Mouse (Mus musculus) bone marrow macrophage, adult 2 months (primary cell): ENCODE measurements around the gene Gm17606. TPM values are rescaled to one million over a fixed set of nuclear protein-coding genes. Genes with fewer than 3 reads are reported as not detected.

ENCODE experiments used
- H3K27ac ChIP-seq: 2 replicates; pipeline ENCODE4 v1.5.1; 2012; ENCODE audit warnings: low read depth, low read length; ENCODE audit not compliant: insufficient read depth
- H3K4me1 ChIP-seq: 2 replicates; pipeline ENCODE4 v1.6.1; 2012; ENCODE audit warnings: low read length; ENCODE audit not compliant: control insufficient read depth, insufficient read depth
- H3K4me3 ChIP-seq: 2 replicates; pipeline ENCODE4 v1.5.1; 2012; ENCODE audit warnings: mild to moderate bottlenecking, low read length, moderate library complexity; ENCODE audit not compliant: insufficient read depth
- CTCF ChIP-seq: IDR thresholded peaks from 2 replicates; pipeline ENCODE4 v1.5.1; 2012; ENCODE audit warnings: low read depth, mild to moderate bottlenecking, low read length, moderate library complexity
- POLR2A ChIP-seq: IDR thresholded peaks from 2 replicates; pipeline ENCODE4 v1.6.1; 2012; ENCODE audit warnings: mild to moderate bottlenecking, low read depth, low read length, borderline replicate concordance
- polyA plus RNA-seq: library from polyadenylated mRNA; stranded (reverse); fragments of >200 nt; gene quantifications from 2 replicates; pipeline ENCODE4 v1.2.4, GENCODE M21; 2012; ENCODE audit not compliant: missing spikeins, insufficient read depth, insufficient read length

Gene Gm17606
- polyA plus RNA-seq, 1 experiment: not detected

DNA sequence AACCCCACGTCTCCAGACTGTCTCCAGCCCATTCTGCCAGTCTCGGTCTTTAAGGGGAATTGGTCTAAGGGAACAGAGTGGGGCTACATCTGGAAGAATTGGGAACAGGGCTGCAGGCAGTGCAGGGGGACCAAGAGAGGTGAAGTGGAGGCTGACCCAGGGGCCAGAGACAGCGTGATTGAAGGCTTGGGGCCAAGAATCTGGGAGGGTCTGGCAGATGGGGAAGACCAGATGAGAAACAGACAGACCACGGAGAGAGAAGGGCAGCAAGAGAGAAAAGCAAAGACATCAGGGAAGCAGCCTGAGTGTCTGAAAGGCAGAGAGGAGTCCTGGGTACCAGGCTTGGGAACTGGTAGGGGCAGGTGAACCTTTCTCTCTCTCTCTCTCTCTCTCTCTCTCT is 631 bp upstream of the Gm17606 start:
- H3K4me1 ChIP-seq: no peaks in the 10 kb centered on the region
- no peak overlapping the region for H3K4me3 ChIP-seq
- H3K27ac ChIP-seq: no peak overlapping the region
- TF ChIP-seq POLR2A (no peak), CTCF (no peak)

DNA sequence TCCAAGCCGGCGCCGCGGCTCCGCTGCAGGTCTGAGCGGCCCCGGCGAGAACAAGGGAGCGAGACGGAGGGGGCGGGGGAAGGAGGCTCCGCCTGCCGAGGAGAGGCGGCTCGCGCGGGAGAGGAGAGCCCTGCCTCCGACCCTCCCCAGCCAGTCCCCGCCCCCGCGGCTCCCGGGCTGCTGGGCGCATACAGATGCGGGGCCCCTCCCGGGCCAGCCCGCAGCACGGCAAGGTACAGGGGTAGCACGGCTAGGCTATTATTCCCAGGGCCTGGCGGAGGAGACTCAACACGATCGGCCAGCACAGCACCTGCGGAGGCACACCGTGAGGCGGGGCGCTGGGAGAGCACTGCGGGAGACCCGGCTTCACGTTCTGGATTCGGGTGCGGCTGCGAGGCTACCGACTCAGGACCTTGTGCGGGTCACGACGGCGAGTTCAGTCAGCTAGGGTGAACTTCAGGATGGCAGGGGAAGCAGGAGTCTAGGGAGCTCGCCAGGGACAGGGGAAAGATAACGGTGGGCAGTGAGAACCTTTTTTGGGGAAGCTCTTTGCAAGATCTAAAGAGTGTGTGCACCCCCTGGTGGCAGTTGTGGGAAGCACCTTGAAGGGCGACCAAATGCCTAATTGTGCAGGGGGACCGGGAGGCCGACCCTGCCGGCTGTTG is 685 bp downstream of the Gm17606 start, which contains the start of gene Cdh24:
Cdh24 (minus strand) TSS at position 60 of the 665 bp plus-strand sequence.
- Histone ChIP-seq H3K27ac (no peak within 1 kb of the TSS), H3K4me1 (no peaks in the 10 kb centered on the region), H3K4me3 (peak within 1 kb of the TSS; percentile 73)
- TF ChIP-seq CTCF (peak; percentile 71), POLR2A (no peak)

DNA sequence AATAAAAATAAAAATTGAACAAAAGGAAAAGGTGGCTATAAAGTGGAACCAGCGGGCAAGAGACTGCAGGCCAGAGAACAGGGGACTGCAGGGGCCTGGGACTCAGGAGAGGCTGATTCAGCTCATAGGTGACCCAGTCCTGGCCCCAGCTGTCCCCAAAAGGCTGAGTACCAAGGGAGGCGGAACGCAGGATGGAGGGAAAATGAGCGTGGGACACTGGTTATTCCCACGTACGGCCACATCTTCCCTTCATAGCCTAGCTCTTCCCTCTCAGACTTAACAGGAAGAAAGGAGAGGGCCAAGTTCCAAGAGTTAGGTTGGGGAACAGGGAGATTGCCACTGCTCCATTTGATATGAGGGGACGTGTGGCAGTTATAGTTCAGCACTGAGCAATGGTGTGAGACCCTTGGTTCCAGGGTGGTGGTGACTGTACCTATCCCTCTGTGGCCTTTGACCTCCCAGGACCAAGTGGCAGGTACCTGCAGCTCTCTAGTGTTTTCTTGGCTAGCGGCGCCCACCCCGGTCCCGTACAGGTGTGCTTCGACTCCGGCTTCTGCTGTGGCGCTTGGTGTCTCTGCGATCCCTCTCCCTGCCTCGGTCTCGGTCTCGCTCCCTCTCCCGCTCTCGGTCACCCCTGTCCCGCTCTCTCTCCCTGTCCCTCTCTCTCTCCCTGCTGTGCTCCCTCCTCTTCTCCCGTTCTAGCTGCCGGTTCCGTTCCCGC is 1.6 kb downstream of the Gm17606 start:
- H3K4me1 ChIP-seq: no peaks in the 10 kb centered on the region
- H3K4me3 ChIP-seq: no peak overlapping the region
- H3K27ac ChIP-seq: no peak overlapping the region
- no peak for TF ChIP-seq CTCF
- TF ChIP-seq POLR2A: no peak

DNA sequence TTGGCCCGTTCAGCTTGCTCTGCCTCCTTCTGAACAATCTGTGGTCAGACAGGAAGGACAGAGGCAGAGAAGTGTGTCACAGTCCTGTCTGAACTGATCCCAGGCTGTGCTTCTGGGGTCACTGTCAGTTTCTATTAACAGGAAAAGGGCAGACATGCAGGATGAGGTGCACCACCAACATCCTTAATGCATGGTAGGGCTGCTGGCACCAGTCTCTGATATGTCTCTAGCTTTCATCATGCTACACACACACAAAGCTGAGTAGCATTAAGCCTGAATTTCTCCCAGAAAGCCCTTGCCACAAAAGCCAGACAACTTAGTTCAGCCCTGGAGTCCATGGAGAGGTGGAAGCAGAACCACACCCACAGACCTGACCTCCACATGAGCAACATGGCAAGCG is 2.3 kb downstream of the Gm17606 start:
- Histone ChIP-seq H3K27ac (no peak overlapping the region), H3K4me3 (no peak overlapping the region), H3K4me1 (no peaks in the 10 kb centered on the region)
- no peak for TF ChIP-seq CTCF
- TF ChIP-seq POLR2A: no peak

DNA sequence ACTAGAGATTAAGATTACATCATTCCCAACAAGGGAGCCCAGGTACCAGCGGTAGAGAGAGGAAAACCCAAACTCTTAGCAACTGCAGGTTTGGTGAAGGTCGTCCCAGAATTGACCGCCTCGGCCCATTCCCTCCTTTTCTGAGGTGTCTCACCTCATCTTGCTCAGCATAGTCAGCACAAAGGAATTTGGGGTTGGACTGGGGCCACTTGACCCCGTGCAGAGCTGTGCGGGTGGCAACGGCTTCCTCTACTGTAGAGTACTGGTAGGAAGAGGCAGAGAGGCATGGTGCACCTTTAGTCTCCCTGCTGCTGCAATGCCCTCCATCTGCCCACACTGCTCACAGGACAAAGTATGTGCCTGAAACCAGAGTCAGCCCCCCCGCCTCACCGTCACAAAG is 3.5 kb downstream of the Gm17606 start:
- Histone ChIP-seq H3K27ac (no peak overlapping the region), H3K4me3 (no peak overlapping the region), H3K4me1 (no peaks in the 10 kb centered on the region)
- TF ChIP-seq POLR2A (no peak), CTCF (no peak)

DNA sequence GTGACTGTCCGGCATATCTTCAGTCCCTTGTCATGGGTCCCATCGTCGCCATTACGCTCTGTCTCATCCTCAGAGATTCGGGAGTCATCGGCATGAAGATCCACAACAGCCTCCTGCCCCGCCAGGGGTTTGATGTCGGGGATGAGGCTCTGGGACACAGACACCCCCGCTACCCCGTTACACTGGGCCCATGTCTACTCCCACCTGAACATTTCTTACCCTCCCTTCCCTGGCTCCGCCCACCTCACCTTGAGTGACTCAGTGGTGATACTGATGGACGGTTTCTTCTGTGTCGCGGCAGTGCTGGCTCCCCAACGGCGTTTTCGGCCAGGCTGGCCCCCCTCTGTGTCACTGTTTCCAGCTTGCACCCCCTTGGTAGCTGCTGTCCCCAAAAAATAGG is 5.7 kb downstream of the Gm17606 start:
- no peak for TF ChIP-seq CTCF
- TF ChIP-seq POLR2A: no peak
- Histone ChIP-seq H3K4me1 (no peaks in the 10 kb centered on the region), H3K27ac (no peak overlapping the region), H3K4me3 (no peak overlapping the region)

DNA sequence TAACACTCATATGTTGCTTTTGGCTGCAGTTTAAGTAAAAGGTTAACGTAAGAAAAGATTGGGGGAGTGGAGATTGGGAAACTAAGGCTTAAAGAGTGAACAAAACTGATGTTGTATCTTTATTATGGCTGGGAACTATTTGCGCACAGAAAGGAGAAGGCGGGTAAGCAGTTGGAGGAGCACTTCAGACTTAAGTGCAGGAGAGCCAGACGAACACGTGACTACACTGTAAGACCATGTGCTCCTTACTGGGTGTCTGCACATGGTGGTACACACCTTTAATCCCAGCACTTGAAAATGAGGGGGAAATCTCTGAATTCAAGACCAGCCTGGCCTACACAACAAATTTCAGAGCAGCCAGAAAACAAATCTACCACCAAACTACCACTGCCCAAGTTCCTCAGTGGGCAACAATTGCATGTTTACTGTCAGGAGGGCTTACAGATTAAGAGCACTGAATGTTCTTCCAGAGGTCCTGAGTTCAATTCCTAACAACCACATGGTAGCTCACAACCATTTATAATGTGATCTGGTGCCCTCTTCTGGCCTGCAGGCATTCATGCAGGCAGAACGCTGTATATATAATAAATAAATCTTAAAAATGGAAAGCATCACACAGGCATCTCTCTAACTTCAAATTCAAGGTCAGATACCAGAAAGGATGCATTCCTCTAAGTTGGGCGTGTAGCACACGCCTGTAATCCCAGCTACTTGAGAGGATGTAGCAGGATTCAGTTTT is 6.3 kb downstream of the Gm17606 start:
- H3K4me1 ChIP-seq: peaks cover 4% of the 10 kb centered on the region

DNA sequence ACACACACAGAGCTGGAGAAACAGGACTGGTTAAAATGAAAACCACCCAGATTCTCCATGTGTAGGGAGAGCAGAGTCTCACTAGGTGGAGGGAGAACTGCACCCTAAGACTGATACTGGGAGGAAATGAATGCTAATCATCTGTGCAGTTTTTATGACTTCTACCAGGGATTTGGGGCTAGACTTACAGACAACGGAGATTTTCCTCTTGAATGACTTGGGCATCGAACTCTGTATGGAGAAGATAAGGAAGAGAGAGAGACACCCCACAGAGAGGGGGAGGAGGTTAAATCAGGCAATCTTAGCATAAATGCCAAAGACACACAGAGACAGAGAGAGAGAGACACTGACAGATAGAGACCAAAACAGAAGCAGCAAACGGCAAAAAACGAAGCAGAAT is 7.1 kb downstream of the Gm17606 start:
- H3K4me1 ChIP-seq: peaks cover 9% of the 10 kb centered on the region
- no peak for TF ChIP-seq POLR2A
- no peak for TF ChIP-seq CTCF
- H3K4me3 ChIP-seq: no peak overlapping the region
- H3K27ac ChIP-seq: no peak overlapping the region

More for the DNA sequence above, 6.3 kb downstream of the Gm17606 start:
- H3K27ac ChIP-seq: no peak overlapping the region
- no peak overlapping the region for H3K4me3 ChIP-seq
- TF ChIP-seq CTCF: no peak
- no peak for TF ChIP-seq POLR2A

DNA sequence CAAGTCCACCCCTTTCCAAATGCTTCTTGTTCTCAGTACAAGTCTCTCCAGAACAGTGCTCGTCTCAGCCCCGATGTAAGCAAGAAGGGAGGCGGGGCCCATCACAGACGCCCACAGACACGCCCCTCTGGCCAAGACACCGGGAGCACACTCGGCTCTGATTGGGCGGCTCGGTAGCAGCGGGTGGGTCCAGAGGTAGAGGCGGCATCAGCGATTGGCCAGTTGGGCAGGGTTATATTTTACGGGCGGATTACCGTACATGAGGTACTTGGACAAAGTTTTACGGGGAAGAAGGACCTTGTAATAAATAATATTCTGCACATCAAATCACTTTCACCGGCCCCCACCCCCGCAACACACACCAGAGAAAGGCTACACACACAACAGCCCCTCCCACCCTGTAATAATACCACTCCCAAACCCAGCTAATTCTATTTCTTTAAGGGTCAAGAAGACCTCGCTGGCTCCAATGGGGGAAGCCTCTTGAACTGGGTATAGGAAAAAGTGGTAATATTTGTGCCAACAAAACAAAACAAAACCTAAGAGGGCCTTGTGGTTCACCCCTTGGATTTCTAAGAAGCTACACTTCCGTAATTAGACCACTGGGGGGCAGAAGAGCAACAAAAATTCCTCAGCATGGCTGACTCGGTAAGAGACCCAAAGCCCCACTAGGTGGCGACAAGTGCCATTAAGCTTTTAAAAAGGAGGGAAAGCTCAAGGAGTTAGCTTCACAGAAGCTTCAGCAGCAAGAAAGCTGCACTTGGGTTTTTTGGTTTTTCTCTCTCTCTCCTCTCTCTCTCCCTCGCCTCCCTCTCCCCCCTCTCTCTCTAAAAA is 10.1 kb downstream of the Gm17606 start:
- Histone ChIP-seq H3K27ac (no peak overlapping the region), H3K4me1 (peaks cover 15% of the 10 kb centered on the region), H3K4me3 (no peak overlapping the region)
- TF ChIP-seq CTCF (peak; percentile 78), POLR2A (no peak)

DNA sequence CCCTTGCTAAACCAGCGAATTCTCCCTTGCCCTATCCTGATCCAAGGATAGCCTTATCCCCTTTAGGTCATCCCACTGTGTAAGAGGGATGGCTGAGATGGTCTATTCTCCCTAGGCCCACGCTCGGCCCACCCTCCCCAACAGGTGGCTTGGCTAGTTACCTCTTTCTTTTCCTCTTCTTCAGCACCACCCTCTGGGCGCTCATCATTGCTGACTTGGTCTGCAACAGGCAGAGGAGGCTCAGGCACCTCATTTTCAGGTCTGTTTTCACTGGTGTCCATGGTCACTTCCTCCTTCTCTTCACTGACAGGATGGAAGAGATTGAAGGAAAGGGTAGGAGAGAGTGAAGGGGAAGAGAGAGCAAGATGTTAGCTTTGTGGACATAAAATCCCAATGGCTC is 10.8 kb downstream of the Gm17606 start:
- Histone ChIP-seq H3K27ac (no peak overlapping the region), H3K4me1 (peaks cover 15% of the 10 kb centered on the region), H3K4me3 (no peak overlapping the region)
- no peak for TF ChIP-seq POLR2A
- TF ChIP-seq CTCF: no peak
